Mouse (Mus musculus): ENCODE measurements around the gene Vars.

GRCm38 (mm10) chr17:35023756-35024155 lies 23.0 kb downstream of the Vars start:
- TF ChIP-seq EP300 (IDR thresholded peaks at IDR 0.05), result no peak
- TF ChIP-seq CTCF (IDR thresholded peaks at IDR 0.05), result no peak

Measured in lung, postnatal 0 days (tissue).